Mouse (Mus musculus) neural tube, embryonic 11.5 days (tissue): Measurements from ENCODE around the gene Trp63. TPM values are rescaled to one million over a fixed set of nuclear protein-coding genes. Genes with fewer than 3 reads are reported as not detected.

Experiments
- ATAC-seq: fragments of 200-750 bp; cut with Nextera tagmentation; 2 replicates; pipeline ENCODE4 v1.8.0; 2017; ENCODE audit warnings: moderate number of reproducible peaks, mild to moderate bottlenecking, moderate TSS enrichment, moderate library complexity; ENCODE audit not compliant: insufficient read depth, low FRiP score, low TSS enrichment
- DNase-seq: peaks from one replicate; pipeline ENCODE4 v3.0.0-alpha.2; 2015; ENCODE audit warnings: low spot score
- H3K27ac ChIP-seq: fragments of 300-500 bp; sonication (generic); 2 replicates; pipeline ENCODE4 v1.5.1; 2014; ENCODE audit warnings: low read depth, mild to moderate bottlenecking, low read length
- H3K27me3 ChIP-seq: fragments of 300-500 bp; sonication (generic); 2 replicates; pipeline ENCODE4 v1.6.1; 2014; ENCODE audit warnings: mild to moderate bottlenecking, low read length, mixed read lengths; ENCODE audit not compliant: control insufficient read depth, insufficient read depth
- H3K36me3 ChIP-seq: fragments of 300-500 bp; sonication (generic); 2 replicates; pipeline ENCODE4 v1.6.1; 2014; ENCODE audit warnings: mild to moderate bottlenecking, low read length, moderate library complexity, mixed read lengths; ENCODE audit not compliant: control insufficient read depth, insufficient read depth
- H3K4me1 ChIP-seq: fragments of 300-500 bp; sonication (generic); 2 replicates; pipeline ENCODE4 v1.6.1; 2014; ENCODE audit warnings: low read length, mixed read lengths; ENCODE audit not compliant: control insufficient read depth, insufficient read depth
- H3K4me2 ChIP-seq: fragments of 300-500 bp; sonication (generic); 2 replicates; pipeline ENCODE4 v1.6.1; 2014; ENCODE audit warnings: low read depth, mild to moderate bottlenecking, moderate library complexity
- H3K4me3 ChIP-seq: fragments of 300-500 bp; sonication (generic); 2 replicates; pipeline ENCODE4 v1.5.1; 2014; ENCODE audit warnings: low read depth, low read length
- H3K9ac ChIP-seq: fragments of 300-500 bp; sonication (generic); 2 replicates; pipeline ENCODE4 v1.6.1; 2014; ENCODE audit warnings: mild to moderate bottlenecking, low read length
- H3K9me3 ChIP-seq: fragments of 300-500 bp; sonication (generic); 2 replicates; pipeline ENCODE4 v1.6.1; 2016; ENCODE audit warnings: low read length; ENCODE audit not compliant: control insufficient read depth
- WGBS: fragments of 180-500 bp; shearing (Covaris S2); extraction: QIAGEN DNeasy Blood & Tissue Kit; methylation state at CpG from one replicate; pipeline ENCODE4 v1.1.7; 2014; 5-methylcytosine and 5-hydroxymethylcytosine counted together
- polyA plus RNA-seq: library from polyadenylated mRNA; unstranded; fragments of >200 nt; fragmentation: Nextera tagmentation; extraction: Ambion mirVana; gene quantifications from 2 replicates; pipeline ENCODE4 v1.2.1, GENCODE M21; 2014

The Trp63 gene
- polyA plus RNA-seq, 1 experiment from 2014 or later: 5.5 TPM

- H3K4me1 ChIP-seq: no peaks in the 10 kb centered on the region
- no peak overlapping the region for H3K27ac ChIP-seq
- ATAC-seq (no peak), DNase-seq (no peak)
- H3K9me3 ChIP-seq: no peaks in the 10 kb centered on the region
- H3K27me3 ChIP-seq: no peaks in the 10 kb centered on the region
- H3K4me3 ChIP-seq: no peak overlapping the region
- WGBS: 86% methylated on average over 5 of the region's 5 CpGs
- no peak overlapping the region for H3K4me2 ChIP-seq
- H3K9ac ChIP-seq: no peak overlapping the region
- no peaks in the 10 kb centered on the region for H3K36me3 ChIP-seq
These were observed 152.2 kb downstream of the Trp63 start for GRCm38 (mm10) chr16:25835723-25836122.

GRCm38 (mm10) chr16:25842996-25843395, 159.4 kb downstream of the Trp63 start:
- Histone ChIP-seq H3K4me1 (no peaks in the 10 kb centered on the region), H3K4me2 (no peak overlapping the region), H3K9me3 (no peaks in the 10 kb centered on the region), H3K9ac (no peak overlapping the region), H3K27ac (no peak overlapping the region), H3K4me3 (no peak overlapping the region), H3K36me3 (no peaks in the 10 kb centered on the region), H3K27me3 (no peaks in the 10 kb centered on the region)
- DNase-seq (no peak), ATAC-seq (no peak)
- 84% methylated on average over 6 of the region's 6 CpGs for WGBS

DNA sequence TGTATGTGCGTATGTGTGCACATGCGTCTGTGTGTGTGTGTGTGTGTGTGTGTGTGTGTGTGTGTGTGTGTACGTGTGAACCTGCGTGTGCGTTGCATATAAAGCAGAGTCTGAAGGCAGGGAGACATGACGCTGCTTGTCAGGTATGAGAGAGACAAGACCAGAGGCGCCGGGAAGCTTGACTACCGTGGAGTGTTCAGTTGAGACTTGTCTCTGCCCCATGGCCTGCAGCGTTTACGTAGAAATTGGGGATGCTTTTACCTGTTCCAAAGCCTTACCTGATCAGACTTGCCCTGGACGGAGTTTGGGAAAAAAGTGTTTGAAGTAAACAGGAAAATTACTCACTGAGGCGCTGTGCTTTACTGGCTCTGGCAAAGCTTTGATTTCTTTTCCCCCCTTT, 160.1 kb downstream of the Trp63 start:
- Histone ChIP-seq H3K9ac (no peak overlapping the region), H3K9me3 (no peaks in the 10 kb centered on the region), H3K27me3 (no peaks in the 10 kb centered on the region), H3K36me3 (no peaks in the 10 kb centered on the region), H3K4me1 (no peaks in the 10 kb centered on the region), H3K27ac (no peak overlapping the region), H3K4me2 (no peak overlapping the region), H3K4me3 (no peak overlapping the region)
- DNase-seq (no peak), ATAC-seq (no peak)
- WGBS: 96% methylated on average over 13 of the region's 13 CpGs

DNA sequence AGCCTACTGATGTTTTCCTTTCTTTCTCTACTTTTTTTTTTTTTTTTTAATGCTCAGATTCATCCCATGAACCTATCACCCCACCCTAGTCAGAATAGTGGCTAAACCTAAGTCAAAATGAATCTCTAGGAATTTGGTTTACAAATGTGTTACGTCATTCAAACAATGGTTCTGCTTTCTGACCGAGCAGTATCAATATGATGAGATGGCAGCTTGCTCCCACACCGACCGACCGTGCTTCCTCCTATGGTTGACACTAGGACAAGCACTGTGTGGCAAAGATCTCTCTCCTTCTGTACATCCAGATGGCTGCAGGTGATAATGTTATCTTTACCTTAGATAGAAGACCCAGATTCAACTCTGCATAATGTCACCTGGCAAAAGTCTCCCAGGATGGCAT, 163.0 kb downstream of the Trp63 start:
- Histone ChIP-seq H3K4me1 (no peaks in the 10 kb centered on the region), H3K36me3 (no peaks in the 10 kb centered on the region), H3K27me3 (no peaks in the 10 kb centered on the region), H3K9me3 (no peaks in the 10 kb centered on the region), H3K4me3 (no peak overlapping the region), H3K4me2 (no peak overlapping the region), H3K9ac (no peak overlapping the region), H3K27ac (no peak overlapping the region)
- ATAC-seq (no peak), DNase-seq (no peak)
- 90% methylated on average over 5 of the region's 5 CpGs for WGBS

- 67% methylated on average over 2 of the region's 2 CpGs for WGBS
- DNase-seq (no peak), ATAC-seq (no peak)
- H3K36me3 ChIP-seq: no peaks in the 10 kb centered on the region
- no peaks in the 10 kb centered on the region for H3K4me1 ChIP-seq
- H3K9me3 ChIP-seq: no peaks in the 10 kb centered on the region
- H3K4me2 ChIP-seq: no peak overlapping the region
- no peak overlapping the region for H3K27ac ChIP-seq
- H3K4me3 ChIP-seq: no peak overlapping the region
- no peaks in the 10 kb centered on the region for H3K27me3 ChIP-seq
- H3K9ac ChIP-seq: no peak overlapping the region
These were observed 164.9 kb downstream of the Trp63 start for GRCm38 (mm10) chr16:25848474-25848873.

GRCm38 (mm10) chr16:25849593-25850464, 166.3 kb downstream of the Trp63 start:
- 78% methylated on average over 13 of the region's 13 CpGs for WGBS
- Histone ChIP-seq H3K27ac (no peak overlapping the region), H3K27me3 (no peaks in the 10 kb centered on the region), H3K9ac (no peak overlapping the region), H3K36me3 (no peaks in the 10 kb centered on the region), H3K4me2 (no peak overlapping the region), H3K4me1 (no peaks in the 10 kb centered on the region), H3K9me3 (no peaks in the 10 kb centered on the region), H3K4me3 (no peak overlapping the region)
- ATAC-seq: no peak
- no peak for DNase-seq

GRCm38 (mm10) chr16:25860731-25861505, 177.4 kb downstream of the Trp63 start:
- 91% methylated on average over 8 of the region's 8 CpGs for WGBS
- Histone ChIP-seq H3K9me3 (no peaks in the 10 kb centered on the region), H3K36me3 (no peaks in the 10 kb centered on the region), H3K4me3 (no peak overlapping the region), H3K4me1 (no peaks in the 10 kb centered on the region), H3K27ac (no peak overlapping the region), H3K9ac (no peak overlapping the region), H3K27me3 (no peaks in the 10 kb centered on the region), H3K4me2 (no peak overlapping the region)
- ATAC-seq (no peak), DNase-seq (no peak)

DNA sequence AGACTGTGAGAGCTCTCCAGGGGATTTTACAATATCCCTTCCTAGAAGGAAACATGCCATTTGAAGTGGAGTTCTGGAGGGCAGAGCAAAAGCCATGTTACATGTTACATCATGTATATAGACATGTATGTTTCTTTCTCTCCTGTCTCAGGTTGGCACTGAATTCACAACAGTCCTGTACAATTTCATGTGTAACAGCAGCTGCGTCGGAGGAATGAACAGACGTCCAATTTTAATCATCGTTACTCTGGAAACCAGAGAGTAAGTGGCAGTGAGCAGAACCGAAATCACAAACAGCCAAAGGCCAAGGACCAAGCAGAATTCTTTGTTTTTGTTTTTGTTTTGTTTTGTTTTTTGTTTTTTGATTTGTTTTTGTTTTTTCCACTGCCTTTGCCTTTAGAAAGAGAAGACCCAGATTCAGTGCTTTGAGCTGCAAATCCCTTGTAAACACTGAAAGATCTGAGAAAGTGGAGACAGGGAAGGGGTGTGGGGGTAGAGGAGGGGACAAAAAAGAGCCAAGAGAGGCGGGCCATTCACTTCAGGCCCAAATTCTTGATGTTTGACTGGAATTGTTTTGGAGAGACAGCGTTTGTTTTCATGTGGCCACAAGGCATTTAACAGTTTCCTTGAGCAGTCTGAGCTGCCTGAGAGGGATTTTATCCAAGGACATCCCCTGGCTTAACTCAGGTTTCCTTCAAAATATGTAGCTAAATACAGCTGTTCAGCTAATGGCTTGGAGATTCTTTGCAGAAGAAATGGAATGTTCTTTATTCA, 181.7 kb downstream of the Trp63 start:
- Histone ChIP-seq H3K9ac (no peak overlapping the region), H3K27me3 (no peaks in the 10 kb centered on the region), H3K4me2 (no peak overlapping the region), H3K4me3 (no peak overlapping the region), H3K4me1 (no peaks in the 10 kb centered on the region), H3K36me3 (no peaks in the 10 kb centered on the region), H3K27ac (no peak overlapping the region), H3K9me3 (no peaks in the 10 kb centered on the region)
- DNase-seq (no peak), ATAC-seq (no peak)
- WGBS: 75% methylated on average over 7 of the region's 7 CpGs
